16 mouse cellular contexts compared by ENCODE assay signal in the genomic region with DNA sequence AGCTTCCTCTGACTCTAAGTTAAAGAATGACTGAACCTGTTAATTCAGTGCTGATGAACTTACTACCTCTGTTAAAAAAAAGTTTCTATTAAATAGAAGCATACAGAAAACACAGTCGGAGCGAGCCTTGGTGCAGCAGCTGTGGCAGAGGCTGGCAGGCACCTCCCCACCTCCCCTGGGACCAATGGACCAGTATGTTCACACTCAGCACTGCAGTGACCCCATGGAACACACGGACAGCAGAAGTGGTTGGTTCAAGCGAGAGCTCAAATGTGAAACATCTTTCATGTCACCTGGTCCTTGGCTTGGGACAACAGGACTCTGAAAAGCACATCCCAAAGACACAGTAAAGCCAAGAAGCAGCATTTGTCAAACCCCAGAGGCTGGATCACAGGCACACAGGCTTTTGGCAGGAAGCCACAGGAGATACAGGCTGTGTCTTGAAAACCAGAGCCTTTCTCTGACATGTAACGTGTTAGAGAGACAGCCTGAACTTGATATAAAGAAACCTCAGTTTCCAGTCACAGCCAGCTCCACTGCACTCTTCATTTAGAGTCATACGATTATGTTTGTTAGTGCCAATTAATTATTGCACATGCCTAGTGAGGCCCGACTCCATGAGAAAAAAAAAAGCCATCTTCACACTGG. TPM values are rescaled to one million over a fixed set of nuclear protein-coding genes. Genes with fewer than 3 reads are reported as not detected.
DNase-seq lines count a peak whose midpoint lies in the region; ATAC-seq and TF ChIP-seq lines count a peak whose summit lies in the region.
"Had no signal": no experiment of that assay in that cellular context is flagged by ENCODE, and none has a peak within 500 bp of the region (broad histone marks: within the 10 kb centered on the region; RNA-seq: fewer than 3 reads in every experiment).

No protein-coding gene starts in this region.

- H3K9ac ChIP-seq in embryonic facial prominence, embryonic 13.5 days = no peak overlapping the region
- H3K9ac ChIP-seq: liver, embryonic 13.5 days had no signal

- peak; percentile 54; the same call in 1 of the 2 replicates for ATAC-seq in embryonic facial prominence, embryonic 13.5 days (ENCODE audit: insufficient number of reproducible peaks, insufficient read depth, low FRiP score, low TSS enrichment, low read depth)
- ATAC-seq: lung, postnatal 0 days had no signal

- TF ChIP-seq POLR2A in brain, embryonic 14.5 days (IDR thresholded peaks at IDR 0.05; ENCODE audit: borderline replicate concordance, extremely low read depth, insufficient read depth, insufficient read length, poor library complexity, severe bottlenecking) = no peak

- WGBS in embryonic facial prominence, embryonic 13.5 days = 75% methylated on average over 7 of the region's 7 CpGs
- WGBS in embryonic facial prominence, embryonic 10.5 days = 87% methylated on average over 7 of the region's 7 CpGs

- H3K4me3 ChIP-seq in embryonic facial prominence, embryonic 13.5 days = no peak overlapping the region
- H3K4me3 ChIP-seq in embryonic facial prominence, embryonic 10.5 days = no peak overlapping the region
- H3K4me3 ChIP-seq: limb, embryonic 10.5 days; liver, embryonic 13.5 days; megakaryocyte, embryonic 14.5 days; myocyte had no signal

- DNase-seq in embryonic facial prominence, embryonic 10.5 days (ENCODE audit: low spot score) = no peak
- peak; percentile 66 for DNase-seq in left cerebral cortex, postnatal 4 days
- DNase-seq in left cerebral cortex, postnatal 25 days (ENCODE audit: low spot score in 2 of 2) = no peak
- DNase-seq in brain, embryonic 14.5 days (ENCODE audit: low read depth) = peak; percentile 62
- DNase-seq in cerebellum, postnatal 25 days = peak; percentile 46 to 68
- no peak for DNase-seq in thymus, postnatal 0 days (ENCODE audit: low spot score)
- no peak for DNase-seq in c-Kit-positive CD71-positive TER-119-positive erythroid progenitor cells, embryonic 14.5 days (ENCODE audit: low spot score)
- DNase-seq: adrenal gland, adult 8-10 months; layer of hippocampus, postnatal 36 days; liver, embryonic 13.5 days had no signal

- no peak overlapping the region for H3K4me2 ChIP-seq in embryonic facial prominence, embryonic 13.5 days
- H3K4me2 ChIP-seq: liver, embryonic 13.5 days had no signal

- H3K4me1 ChIP-seq in embryonic facial prominence, embryonic 13.5 days = no peaks in the 10 kb centered on the region
- H3K4me1 ChIP-seq in embryonic facial prominence, embryonic 10.5 days = no peaks in the 10 kb centered on the region
- H3K4me1 ChIP-seq: limb, embryonic 10.5 days; liver, embryonic 13.5 days; megakaryocyte, embryonic 14.5 days had no signal

- no peaks in the 10 kb centered on the region for H3K27me3 ChIP-seq in embryonic facial prominence, embryonic 13.5 days
- no peaks in the 10 kb centered on the region for H3K27me3 ChIP-seq in embryonic facial prominence, embryonic 10.5 days (replicated peaks; ENCODE audit: low read depth, poor library complexity, severe bottlenecking)
- H3K27me3 ChIP-seq: liver, embryonic 13.5 days; megakaryocyte, embryonic 14.5 days had no signal

- H3K36me3 ChIP-seq in embryonic facial prominence, embryonic 13.5 days = no peaks in the 10 kb centered on the region
- H3K36me3 ChIP-seq in embryonic facial prominence, embryonic 10.5 days (replicated peaks) = no peaks in the 10 kb centered on the region
- H3K36me3 ChIP-seq: limb, embryonic 10.5 days; liver, embryonic 13.5 days had no signal

- intact Hi-C loops in left cerebral cortex, postnatal 4 days (cut with DNase I) = no loop called here
- intact Hi-C loops in left cerebral cortex, postnatal 25 days (cut with DNase I) = no loop called here

- H3K27ac ChIP-seq in embryonic facial prominence, embryonic 13.5 days = no peak overlapping the region
- no peak overlapping the region for H3K27ac ChIP-seq in embryonic facial prominence, embryonic 10.5 days (replicated peaks)
- H3K27ac ChIP-seq: limb, embryonic 10.5 days; liver, embryonic 13.5 days had no signal

- no peaks in the 10 kb centered on the region for H3K9me3 ChIP-seq in embryonic facial prominence, embryonic 13.5 days
- H3K9me3 ChIP-seq in embryonic facial prominence, embryonic 10.5 days = no peaks in the 10 kb centered on the region
- H3K9me3 ChIP-seq: limb, embryonic 10.5 days; liver, embryonic 13.5 days had no signal

- TF ChIP-seq CTCF in brain, embryonic 14.5 days (IDR thresholded peaks at IDR 0.05; ENCODE audit: borderline replicate concordance, extremely low read depth, insufficient read depth, insufficient read length) = no peak

RNA-seq across cellular contexts. Expression of a gene that starts 45.2 kb away (rescaled TPM):
- 0.14 and 0.32 TPM in 2 replicates for polyA plus RNA-seq in embryonic facial prominence, embryonic 13.5 days (2015; fragmentation: Nextera tagmentation; extraction: Ambion mirVana)
- polyA plus RNA-seq in embryonic facial prominence, embryonic 10.5 days (2016; fragmentation: Nextera tagmentation; extraction: Ambion mirVana) = 0.40 and 0.54 TPM in 2 replicates
- total RNA-seq in left cerebral cortex, postnatal 4 days (2021) = 1 to 10 TPM; 2.6 to 2.9 TPM
- total RNA-seq in left cerebral cortex, postnatal 25 days (2021) = 1 to 10 TPM; 6.9 to 8.6 TPM
- 0.76 and 1.3 TPM in 2 replicates for polyA plus RNA-seq in brain, embryonic 14.5 days (2012; rRNA removed)
- polyA plus RNA-seq in thymus, postnatal 0 days (2015; fragmentation: Nextera tagmentation; extraction: Ambion mirVana) = 0.87 and 1.6 TPM in 2 replicates
- total RNA-seq: granulocyte monocyte progenitor cell, adult 5-6 weeks had no signal
- polyA plus RNA-seq: limb, embryonic 10.5 days had no signal

Comparison
In these comparisons a context has a peak if more than half of its experiments do, and no peak if none do; other contexts are left out.
1. DNase-seq: peak in left cerebral cortex, postnatal 4 days (single experiment), brain, embryonic 14.5 days (single experiment) and cerebellum, postnatal 25 days (2 of 2); none in embryonic facial prominence, embryonic 10.5 days (single experiment), left cerebral cortex, postnatal 25 days (0 of 2), thymus, postnatal 0 days (single experiment) and c-Kit-positive CD71-positive TER-119-positive erythroid progenitor cells, embryonic 14.5 days (single experiment).